Mouse (Mus musculus): ENCODE measurements around the gene Scarf1. TPM values are rescaled to one million over a fixed set of nuclear protein-coding genes. Genes with fewer than 3 reads are reported as not detected.

Gene Scarf1
- 4.7 and 4.8 TPM in 2 replicates for polyA plus RNA-seq (2012; rRNA removed)

DNA sequence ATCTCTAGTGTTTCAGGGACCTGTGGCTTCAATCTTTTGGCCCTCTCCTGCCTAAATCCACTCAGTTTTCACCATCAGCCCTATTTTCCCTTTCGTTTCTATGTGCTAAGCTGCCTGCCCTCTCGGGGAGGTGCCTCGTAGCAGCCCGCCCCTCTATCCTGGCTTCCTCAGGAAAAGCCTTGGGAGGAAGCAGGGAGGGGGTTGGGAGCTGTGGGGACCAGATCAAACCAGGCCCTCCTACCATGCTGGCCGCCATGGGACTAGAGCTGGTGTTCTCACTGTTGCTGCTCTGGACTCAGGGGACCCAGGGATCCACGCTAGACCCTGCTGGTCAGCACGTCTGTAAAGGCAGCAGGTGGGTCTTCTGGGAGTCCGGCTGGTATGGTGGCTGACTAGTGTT lies at the start of gene Scarf1:
Gene Scarf1 (plus strand): TSS at position 205 of the 400 bp plus-strand sequence.

GRCm38 (mm10) chr11:75486601-75487285 lies 26.6 kb upstream of the Scarf1 start, which contains the start of gene Prpf8:
Gene Prpf8, plus strand, starts transcription at chr11:75486816.

DNA sequence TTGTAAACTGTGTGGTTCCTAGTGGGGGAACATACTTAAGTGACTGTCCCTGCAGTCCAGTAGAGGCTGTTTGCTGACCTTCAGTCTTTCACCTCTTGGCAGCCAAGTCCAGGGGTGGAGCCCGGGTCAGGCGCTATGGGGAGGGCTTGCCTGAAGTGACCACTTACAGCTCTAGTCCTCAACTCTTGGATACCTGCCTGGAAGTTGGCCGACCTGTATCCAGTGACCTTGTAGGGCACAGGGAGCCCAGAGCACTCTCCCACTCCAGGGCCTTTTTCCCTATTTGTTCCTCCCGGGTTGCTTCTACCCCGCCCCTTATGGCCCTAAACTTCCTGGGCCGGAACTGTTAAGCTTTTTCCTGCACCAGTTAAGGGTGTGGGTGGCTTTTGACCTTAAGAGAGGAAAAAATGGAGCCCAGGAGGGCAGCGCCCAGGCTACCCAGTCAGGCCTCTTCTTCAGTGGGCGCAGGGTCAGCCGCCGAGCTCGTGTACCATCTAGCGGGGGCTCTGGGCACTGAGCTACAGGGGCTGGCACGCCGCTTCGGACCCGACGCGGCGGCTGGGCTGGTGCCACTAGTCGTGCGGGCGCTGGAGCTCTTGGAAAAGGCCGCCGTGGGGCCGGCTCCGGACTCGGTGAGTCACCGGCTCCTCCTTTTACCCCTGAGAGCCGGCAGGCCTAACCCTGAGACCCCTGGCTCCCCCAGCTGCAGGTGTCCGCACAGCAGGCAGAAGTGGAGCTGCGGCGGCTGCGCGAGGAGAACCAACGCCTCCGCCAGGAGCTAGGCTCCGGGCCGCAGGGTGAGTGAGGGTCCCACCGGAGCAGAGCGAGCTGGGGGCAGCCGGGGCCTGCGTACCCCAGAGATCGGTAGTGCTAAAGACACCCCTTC lies 3.4 kb upstream of the Scarf1 start, which contains the start of gene Rilp:
Gene Rilp (plus strand): TSS at position 354 of the 886 bp plus-strand sequence.

GRCm38 (mm10) chr11:75531469-75532242 lies 18.3 kb downstream of the Scarf1 start, which contains the start of gene Slc43a2:
Gene Slc43a2, plus strand, starts transcription at chr11:75531694.

Other genes with a start within 250 kb of the Scarf1 start
- 29.0 and 30.1 TPM in 2 replicates for gene Rpa1, start 165.2 kb upstream of the Scarf1 start, polyA plus RNA-seq (2012; rRNA removed)
- gene Smyd4, start 165.1 kb upstream of the Scarf1 start, polyA plus RNA-seq (2012; rRNA removed), result 1.9 TPM in 2 replicates
- gene Serpinf1, start 90.8 kb upstream of the Scarf1 start, polyA plus RNA-seq (2012; rRNA removed), result 258 and 287 TPM in 2 replicates
- gene Serpinf2, start 73.9 kb upstream of the Scarf1 start, polyA plus RNA-seq (2012; rRNA removed), result 893 and 902 TPM in 2 replicates
- gene Wdr81, start 58.8 kb upstream of the Scarf1 start, polyA plus RNA-seq (2012; rRNA removed), result 10.1 and 11.8 TPM in 2 replicates
- gene Tlcd2, start 51.8 kb upstream of the Scarf1 start, polyA plus RNA-seq (2012; rRNA removed), result 11.5 and 18.6 TPM in 2 replicates
- gene Prpf8, start 26.7 kb upstream of the Scarf1 start, polyA plus RNA-seq (2012; rRNA removed), result 27.8 and 32.4 TPM in 2 replicates
- 8.7 and 9.7 TPM in 2 replicates for gene Rilp, start 3.4 kb upstream of the Scarf1 start, polyA plus RNA-seq (2012; rRNA removed)
- 3.7 and 4.3 TPM in 2 replicates for gene Slc43a2, start 18.2 kb downstream of the Scarf1 start, polyA plus RNA-seq (2012; rRNA removed)
- 31.1 and 31.4 TPM in 2 replicates for gene Pitpna, start 74.6 kb downstream of the Scarf1 start, polyA plus RNA-seq (2012; rRNA removed)
- 16.7 and 18.8 TPM in 2 replicates for gene Inpp5k, start 117.4 kb downstream of the Scarf1 start, polyA plus RNA-seq (2012; rRNA removed)
- gene Myo1c, start 137.0 kb downstream of the Scarf1 start, polyA plus RNA-seq (2012; rRNA removed), result 31.0 and 38.8 TPM in 2 replicates
- 23.2 and 23.9 TPM in 2 replicates for gene Crk, start 165.7 kb downstream of the Scarf1 start, polyA plus RNA-seq (2012; rRNA removed)
- gene Ywhae, start 219.3 kb downstream of the Scarf1 start, polyA plus RNA-seq (2012; rRNA removed), result 167 and 177 TPM in 2 replicates

Data from liver, embryonic 18 days (tissue).